Mouse (Mus musculus) monocyte, adult 5-6 weeks (primary cell): Measurements from ENCODE around the gene Lhx6. TPM values are rescaled to one million over a fixed set of nuclear protein-coding genes. Genes with fewer than 3 reads are reported as not detected.
"Not testable (repeated sequence)": the region's sequence is repeated elsewhere in the genome, so short reads cannot be mapped to it uniquely, and the experiment has no call there.

Experiments
- ATAC-seq: fragments of 153-309, 156-312 bp; replicated peaks from 2 replicates; pipeline ENCODE4 v1.8.0; 2017; ENCODE audit warnings: mild to moderate bottlenecking; ENCODE audit not compliant: low TSS enrichment, insufficient number of reproducible peaks, severe bottlenecking, poor library complexity, low FRiP score
- total RNA-seq: library from RNA; stranded (forward); fragments of 200-1000, 200-491, 200-594 nt; gene quantifications from 3 replicates; pipeline ENCODE4 v1.2.3, GENCODE M21; 2017

Lhx6 gene
- not detected in 3 replicates for total RNA-seq

GRCm38 (mm10) chr2:36104956-36105741 is at the start of gene Lhx6:
Gene Lhx6 (minus strand): TSS chr2:36105408.
- ATAC-seq, result no peak

DNA sequence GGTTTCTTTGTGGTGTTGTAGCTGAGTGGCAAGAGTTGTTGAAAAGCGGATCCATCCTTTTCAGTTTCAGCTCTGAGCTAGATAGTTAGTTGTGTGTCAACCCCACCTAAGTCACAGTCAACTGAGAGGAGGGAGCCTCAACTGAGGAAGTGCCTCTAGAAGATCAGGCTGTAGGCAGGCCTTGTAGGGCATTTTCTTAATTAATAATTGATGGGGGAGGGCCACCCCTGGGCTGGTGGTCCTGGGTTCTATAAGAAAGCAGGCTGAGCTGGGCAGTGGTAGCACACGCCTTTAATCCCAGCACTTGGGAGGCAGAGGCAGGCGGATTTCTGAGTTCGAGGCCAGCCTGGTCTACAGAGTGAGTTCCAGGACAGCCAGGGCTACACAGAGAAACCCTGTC is 47.2 kb upstream of the Lhx6 start:
- ATAC-seq, result not testable (repeated sequence)

GRCm38 (mm10) chr2:36148876-36149365 is 43.7 kb upstream of the Lhx6 start:
- no peak for ATAC-seq

- no peak for ATAC-seq
Observed at GRCm38 (mm10) chr2:36139096-36139495, 33.9 kb upstream of the Lhx6 start.

- ATAC-seq, result peak; percentile 88
Observed at GRCm38 (mm10) chr2:36136300-36136941, 31.2 kb upstream of the Lhx6 start, which contains the start of the genes Mrrf and Rbm18. Gene Mrrf (plus strand): TSS chr2:36136389. Gene Rbm18 (minus strand): TSS chr2:36136773.

- ATAC-seq, result no peak
Observed at GRCm38 (mm10) chr2:36135887-36136286, 30.7 kb upstream of the Lhx6 start.

GRCm38 (mm10) chr2:36129051-36129450 is 23.8 kb upstream of the Lhx6 start:
- ATAC-seq, result no peak

GRCm38 (mm10) chr2:36127973-36128372 is 22.8 kb upstream of the Lhx6 start:
- no peak for ATAC-seq

DNA sequence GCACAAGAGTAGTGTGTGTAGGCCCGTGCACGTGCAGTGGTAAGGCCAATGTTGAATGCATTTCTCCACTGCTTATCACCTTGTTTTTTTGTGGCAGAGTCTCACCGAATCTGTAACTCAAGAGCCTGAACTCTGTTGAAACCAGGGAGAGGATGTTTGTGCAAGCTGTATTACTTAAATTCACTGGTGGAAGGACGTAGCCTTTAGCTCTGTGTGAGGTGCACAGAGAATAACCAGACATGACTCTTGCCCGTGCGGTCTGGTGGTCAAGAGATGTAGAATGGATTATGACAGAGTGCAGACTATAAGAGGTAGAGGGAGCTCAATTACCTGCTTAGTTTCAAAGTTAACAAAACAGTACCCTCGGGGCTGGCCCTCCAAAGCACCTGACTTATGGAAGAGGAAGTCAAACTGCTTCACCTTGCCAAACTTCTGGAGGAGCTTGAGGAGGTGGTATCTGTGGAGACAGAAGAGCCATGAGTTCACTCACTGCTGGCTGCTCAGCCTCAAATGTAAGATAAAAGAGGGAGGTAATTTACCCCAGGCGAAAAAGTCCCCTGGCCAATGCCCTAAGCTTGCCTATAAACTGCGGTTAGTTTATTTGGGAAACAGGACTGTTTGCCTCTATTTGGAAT is 21.7 kb upstream of the Lhx6 start:
- no peak for ATAC-seq

DNA sequence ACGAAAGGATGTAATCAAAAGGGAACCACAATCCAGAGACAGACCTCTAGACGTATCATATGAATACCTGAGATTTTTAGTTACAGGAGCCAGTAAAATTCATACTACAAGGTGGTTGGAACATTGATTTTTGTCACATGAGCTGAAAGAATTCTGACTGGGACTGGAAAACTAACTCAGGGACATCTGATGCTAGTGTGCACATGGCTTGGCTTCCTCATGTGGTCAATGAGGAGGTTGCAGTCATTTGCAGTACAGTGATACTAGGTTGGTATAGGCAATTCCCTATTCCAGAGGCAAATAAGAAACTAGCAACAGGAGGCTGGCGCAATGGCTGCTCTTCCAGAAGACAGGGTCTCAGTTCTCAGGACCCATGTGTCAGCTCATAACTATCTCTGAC is 7.4 kb upstream of the Lhx6 start:
- no peak for ATAC-seq

GRCm38 (mm10) chr2:36108615-36109014 is 3.4 kb upstream of the Lhx6 start:
- ATAC-seq, result no peak

DNA sequence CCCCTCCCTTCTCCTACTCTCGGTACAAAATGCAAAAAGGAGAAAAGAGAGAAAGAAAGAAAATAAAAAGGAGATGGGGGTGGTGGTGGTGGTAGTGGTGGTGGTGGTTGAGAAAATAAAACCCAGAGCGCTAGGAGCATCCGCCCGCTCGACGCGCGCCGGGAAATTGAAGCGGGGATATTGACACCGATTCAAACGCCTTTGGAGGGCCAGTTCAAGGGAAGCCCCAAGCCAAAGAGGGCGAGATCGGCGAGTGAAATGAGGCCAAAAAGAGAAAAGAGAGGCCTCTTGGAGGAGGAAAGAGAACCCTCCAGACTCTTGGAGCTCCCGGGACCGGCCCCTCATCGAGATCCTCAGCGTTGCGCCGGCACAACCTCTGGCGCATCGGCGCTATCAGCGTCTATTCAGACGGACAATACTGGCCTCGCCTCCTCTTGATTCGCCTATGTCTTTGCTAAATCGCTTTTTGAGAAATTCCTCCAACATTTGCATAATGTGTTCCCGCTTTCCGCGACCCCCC is 712 bp downstream of the Lhx6 start:
- no peak for ATAC-seq

GRCm38 (mm10) chr2:36103555-36104367 is 1.4 kb downstream of the Lhx6 start:
- ATAC-seq, result no peak

DNA sequence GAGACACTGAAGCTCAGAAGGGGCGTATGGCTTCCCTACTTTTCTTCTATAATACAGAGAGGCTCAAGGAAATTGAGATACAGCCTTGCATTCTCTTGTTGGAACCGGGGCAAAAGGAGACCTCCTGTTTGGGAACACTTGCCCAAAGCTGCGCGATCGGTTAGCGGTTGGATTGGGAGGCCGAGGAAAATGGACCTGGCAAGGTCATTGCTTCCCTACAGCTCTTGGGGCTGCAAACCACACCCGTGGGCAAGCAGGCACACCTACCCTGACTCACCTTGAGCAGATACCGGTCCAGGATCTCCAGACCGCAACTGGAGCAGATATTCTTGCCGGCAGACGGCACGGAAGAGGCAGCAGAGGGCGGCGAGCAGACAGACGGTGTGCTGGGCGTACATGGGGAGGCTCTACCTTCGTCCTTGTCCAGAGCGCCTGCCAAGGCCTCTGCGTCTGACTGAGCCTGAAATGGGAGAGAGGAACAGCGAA is 2.1 kb downstream of the Lhx6 start:
- ATAC-seq, result no peak

DNA sequence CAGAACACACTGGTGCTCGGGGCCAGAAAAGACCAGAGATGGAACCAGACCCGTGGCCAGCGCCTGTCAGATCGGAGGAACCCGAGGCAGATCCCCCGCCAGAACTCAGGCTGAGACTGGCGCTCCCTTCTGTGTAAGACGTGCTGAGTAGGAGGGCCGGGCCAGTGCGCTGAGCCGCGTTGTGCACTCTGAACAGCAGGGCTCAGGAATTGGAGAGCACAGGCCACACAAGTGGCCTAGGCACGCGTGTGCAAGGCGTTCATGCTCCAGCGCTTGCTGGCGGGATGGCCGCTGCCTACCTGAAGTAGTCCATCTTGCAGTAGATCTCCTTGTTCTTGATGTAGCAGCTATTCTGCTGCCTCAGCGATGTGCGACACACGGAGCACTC is 2.7 kb downstream of the Lhx6 start:
- ATAC-seq, result no peak

DNA sequence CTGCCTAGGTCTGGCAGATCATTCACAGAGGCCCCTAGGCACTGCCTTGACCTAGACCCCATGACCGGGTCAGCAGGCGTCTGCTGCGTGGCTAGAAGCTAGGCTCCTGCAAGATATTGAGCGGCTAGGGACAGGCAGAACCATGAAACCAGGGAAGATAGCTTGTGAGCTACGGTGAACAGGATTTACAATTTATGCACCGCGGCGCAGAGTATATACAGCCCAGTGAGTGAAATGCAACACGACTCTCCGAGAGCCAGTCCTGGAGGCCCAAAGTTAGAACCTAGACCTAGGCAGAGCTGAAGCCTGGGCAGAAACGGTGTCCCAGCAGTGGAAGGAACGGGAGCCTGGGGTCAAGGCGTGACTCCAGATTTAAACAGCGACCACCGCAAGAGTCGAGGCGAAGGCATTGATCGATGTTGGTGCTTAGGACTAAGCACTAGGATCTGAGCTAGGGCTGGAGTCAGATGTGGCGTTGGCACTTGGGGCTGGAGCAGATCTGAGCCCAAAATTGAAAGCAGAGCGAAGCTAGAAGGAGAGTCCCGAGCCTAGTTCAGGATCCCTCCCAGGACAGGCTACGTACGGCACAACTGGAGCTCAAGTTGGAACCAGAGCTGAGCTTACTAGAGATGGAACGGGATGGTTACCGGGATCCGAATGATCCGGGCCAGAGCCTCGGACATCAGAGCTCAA is 3.2 kb downstream of the Lhx6 start:
- ATAC-seq, result no peak

DNA sequence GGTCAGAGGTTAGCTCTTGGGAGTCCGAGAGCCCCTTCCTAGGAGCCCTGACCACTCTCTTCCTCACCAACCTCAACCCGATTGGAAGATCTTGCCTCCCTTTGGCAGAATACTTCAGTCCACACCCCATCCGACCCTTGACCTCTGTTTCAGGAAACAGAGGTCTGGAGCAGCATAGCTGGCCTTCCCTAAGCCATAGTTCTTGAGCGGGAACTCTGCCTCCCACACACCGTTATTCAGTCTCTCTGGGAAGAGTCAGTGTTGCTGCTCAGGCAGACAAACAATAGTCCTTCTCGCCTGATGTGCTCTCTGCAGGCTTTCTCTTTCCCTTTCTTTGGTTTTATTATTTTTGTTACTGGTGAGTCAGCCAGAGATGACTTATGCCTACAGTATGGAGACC is 5.5 kb downstream of the Lhx6 start:
- ATAC-seq, result no peak

DNA sequence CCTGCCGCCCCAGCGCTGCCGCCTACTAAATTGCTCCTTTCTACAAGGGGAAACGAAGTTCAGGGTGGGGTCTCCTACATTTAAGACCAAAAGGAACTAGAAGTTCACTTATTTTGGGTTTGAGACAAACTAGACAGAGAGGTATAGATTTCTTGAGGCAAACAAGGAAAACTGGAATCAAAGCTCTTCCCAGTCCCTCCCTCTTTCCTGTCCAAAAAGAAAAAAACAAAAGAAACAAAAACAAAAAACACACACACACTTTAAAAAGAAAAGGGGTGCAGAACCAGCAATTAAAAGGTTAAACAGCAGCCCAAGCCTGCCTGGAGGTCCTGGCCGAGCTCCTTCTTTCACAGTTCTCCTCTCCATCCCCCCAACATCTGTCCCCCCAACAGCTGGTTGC is 7.2 kb downstream of the Lhx6 start:
- no peak for ATAC-seq
